Mouse (Mus musculus) adrenal gland, postnatal 4 days (tissue): Measurements from ENCODE around the gene Hint1. TPM values are rescaled to one million over a fixed set of nuclear protein-coding genes. Genes with fewer than 3 reads are reported as not detected.
"Not testable (repeated sequence)": the region's sequence is repeated elsewhere in the genome, so short reads cannot be mapped to it uniquely, and the experiment has no call there.

ENCODE experiments used
- DNase-seq, 2 experiments: peaks; one replicate each; pipeline ENCODE4 v3.0.0; 2021 to 2022; ENCODE audit warnings: low spot score in 2 of 2, mixed read lengths in 2 of 2
- total RNA-seq, 2 experiments: library from RNA; stranded (reverse); gene quantifications; 2 replicates each; pipeline ENCODE4 v1.2.3; 2021

Hint1 gene
- total RNA-seq, 2 experiments from 2014 or later, result 353 to 385 TPM

DNA sequence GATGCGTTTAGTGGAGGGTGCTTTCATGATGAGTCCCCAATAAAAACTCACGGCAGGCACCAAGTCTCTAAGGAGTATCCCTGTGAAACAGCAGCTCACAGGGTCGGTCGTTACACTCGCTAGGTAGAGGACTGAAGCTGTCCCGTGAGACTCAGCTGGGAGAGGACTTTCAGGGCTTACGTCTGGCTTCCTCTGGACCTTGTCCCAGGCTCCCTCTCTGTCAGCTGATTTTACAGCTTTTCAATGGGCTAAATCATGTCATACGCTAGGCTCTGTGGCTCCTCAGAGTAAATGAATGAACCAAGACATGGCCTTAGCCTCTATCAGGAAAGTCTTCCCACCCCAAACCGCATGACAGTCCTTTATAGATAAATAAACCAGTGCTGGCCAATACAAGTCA, 28.4 kb downstream of the Hint1 start:
- DNase-seq, result no peak

GRCm38 (mm10) chr11:54896646-54897045, 30.5 kb downstream of the Hint1 start:
- not testable (repeated sequence) for DNase-seq

- DNase-seq, result no peak
Observed at GRCm38 (mm10) chr11:54897470-54897869, 31.3 kb downstream of the Hint1 start.

DNA sequence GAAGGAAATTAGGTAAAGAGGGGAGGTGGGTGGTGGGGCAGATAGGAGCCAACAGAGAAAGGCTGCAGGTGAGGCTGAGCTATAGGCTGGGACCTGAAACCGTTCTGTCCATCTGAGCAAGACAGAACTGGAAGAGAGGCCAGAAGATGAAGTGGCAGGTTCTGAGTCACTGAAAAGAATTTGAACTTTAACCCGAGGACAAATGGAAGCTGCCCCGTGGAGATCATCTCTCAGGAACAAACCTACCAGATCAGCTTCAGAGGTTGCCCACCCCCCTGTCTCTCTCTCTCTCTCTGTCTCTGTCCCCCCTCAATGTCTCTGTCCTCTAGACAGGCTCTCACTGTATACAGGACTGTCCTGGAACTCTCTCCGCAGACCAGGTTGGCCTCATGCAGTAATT, 33.5 kb downstream of the Hint1 start:
- DNase-seq, result no peak

DNA sequence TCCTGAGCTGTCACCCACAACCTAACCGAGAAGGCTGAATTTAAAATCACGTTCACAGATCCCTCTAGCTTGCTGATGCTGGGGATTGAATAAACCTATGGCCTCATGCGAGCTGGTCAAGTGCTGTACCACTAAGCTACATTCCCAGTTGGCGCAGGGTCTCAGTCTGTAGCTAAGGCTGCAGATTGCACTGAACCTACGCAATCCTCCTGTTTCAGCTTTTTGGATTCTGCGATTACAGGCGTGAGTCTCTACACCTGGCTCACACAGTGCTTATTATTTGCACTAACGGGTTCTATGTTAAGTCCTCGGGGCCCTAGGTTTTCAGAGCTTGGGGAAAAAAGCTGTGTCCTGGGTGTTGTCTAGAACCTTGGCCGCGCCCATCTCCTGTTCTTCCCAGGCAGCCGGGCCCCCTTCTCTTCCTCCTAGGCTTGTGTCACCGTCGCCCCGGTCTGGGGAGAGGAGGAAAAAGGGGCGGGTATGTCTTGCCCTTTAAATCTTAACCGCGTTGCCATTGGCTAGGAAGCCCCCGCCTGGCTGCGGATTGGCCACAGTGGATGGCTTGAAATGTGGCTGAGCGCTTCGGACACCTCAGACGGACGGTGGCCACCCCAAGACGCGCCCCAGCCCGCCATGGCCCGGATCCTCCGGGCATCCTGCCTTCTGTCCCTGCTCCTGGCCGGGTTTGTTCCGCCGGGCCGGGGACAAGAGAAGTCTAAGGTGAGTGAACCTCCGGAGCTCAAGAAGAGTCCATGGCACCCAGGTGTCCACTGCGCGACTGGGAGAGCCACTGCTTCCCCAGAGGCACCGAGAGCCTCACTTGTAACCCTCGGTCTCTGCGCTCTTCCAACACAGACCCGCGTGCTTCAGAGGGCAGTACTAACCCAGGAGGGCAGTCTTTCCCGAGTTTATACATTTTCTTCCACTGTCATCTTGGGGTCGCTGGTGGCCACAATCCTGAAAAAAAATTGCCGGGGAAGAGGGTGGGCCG, 36.4 kb downstream of the Hint1 start, which contains the start of gene Gpx3:
Gene Gpx3, plus strand, starts transcription at position 121 of the 991 bp plus-strand sequence.
- peak in 1 of 2 experiments; percentile 46 for DNase-seq

DNA sequence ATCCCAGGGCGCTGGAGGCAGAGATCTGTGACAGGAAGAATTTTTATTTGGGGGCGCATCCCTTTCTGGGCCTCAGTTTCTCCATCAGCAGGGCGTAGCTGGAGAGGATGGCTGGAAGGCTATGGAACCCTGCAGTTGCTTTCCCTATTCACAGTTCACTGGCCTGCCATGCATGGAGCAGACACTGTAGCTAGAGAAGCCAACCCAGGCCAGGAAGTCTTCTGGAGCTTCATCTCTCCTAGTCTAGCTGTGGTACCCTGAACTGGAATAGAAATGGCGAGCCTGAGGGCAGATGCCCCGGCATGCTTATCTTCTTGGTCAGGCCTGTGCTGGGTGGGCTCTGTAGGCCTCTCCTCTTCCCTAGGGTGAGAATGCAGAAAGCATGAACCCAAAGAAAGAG, 37.2 kb downstream of the Hint1 start:
- no peak for DNase-seq

DNA sequence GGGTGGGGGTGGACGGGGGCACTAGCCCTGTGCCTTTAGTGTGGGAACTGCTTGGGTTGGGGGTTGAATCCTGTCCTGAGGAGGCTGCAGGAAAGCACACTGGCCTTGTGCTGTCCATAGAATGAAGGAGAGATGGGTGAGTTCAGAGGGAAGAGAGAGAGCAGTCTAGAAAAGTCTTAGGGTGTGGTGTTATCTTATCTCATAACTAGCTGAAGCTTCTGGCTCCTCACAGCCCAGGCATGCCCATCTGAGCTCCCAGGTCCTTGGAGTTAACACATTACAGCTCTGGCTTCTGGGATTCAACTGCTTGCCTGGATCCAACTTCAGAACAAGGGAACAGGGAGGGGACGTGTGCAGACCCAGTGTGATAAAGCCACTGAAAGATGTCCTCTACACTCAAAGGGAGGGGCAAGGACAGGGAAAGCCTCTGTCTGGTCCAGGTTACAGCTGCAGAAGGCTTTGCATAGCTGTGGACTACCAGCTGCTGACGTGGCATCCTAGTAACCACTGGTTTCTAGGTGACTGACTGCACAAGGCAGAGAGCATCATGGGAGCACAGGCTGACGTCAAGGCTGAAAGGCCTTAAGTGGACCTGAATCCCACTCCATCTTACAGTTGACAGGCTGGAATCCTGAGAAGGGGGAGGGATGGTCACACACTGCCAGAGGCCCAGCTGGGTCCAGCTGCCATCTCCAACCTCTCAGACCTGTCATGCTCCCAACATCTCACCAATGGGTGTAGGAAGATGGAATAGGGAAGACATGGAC, 37.9 kb downstream of the Hint1 start:
- no peak for DNase-seq

DNA sequence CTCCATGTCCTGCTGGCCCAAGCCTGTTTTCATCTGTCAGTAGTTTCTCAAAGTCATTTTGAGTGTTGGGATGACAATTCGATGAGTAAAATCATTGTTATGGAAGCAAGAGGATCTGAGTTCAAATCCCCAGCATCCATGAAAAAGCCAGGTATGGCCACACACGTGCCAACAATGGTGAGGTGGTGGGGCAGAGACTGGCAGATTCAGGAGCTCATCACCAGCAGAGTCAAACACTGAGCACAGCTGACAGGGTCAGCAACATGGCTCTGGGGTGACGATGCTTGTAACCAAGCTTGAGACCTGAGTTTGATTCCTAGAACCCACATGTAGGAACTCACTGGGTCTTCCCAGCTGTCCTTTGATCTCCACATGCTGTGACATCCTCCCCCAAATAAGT, 38.9 kb downstream of the Hint1 start:
- no peak for DNase-seq

GRCm38 (mm10) chr11:54905931-54906330, 39.7 kb downstream of the Hint1 start:
- DNase-seq, result no peak

- DNase-seq, result no peak
Observed at GRCm38 (mm10) chr11:54906466-54906865, 40.3 kb downstream of the Hint1 start.

- DNase-seq, result no peak
Observed at GRCm38 (mm10) chr11:54907259-54907658, 41.1 kb downstream of the Hint1 start.

GRCm38 (mm10) chr11:54909273-54909672, 43.1 kb downstream of the Hint1 start:
- no peak for DNase-seq

DNA sequence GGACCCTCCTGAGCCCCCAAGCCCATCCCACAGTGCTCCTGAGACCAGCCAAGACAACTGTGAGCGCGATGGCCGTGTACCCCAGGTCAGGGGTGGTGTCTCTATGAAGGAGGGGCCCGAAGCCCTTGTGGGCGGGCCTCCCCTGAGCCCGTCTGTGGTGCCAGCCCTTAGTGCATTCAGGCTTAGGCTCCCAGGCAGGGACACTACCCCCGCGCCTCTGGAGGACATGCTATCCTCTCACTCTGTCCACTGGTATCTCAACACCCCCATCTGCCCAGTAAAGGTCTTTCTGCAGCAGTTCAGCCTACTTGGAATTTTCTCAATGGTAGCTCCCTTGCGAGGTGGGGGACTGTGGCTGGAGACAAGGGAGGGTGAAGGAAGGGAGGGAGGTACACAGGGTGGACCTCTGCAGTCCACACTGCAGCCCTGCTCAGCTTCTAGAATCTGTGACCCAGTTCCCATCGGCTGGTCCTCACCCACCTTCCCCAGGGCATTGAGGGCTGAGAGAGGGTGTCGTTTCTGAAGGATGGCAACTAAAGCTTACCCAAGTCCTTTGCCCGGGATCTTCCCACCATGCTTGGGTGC, 44.0 kb downstream of the Hint1 start:
- no peak for DNase-seq

DNA sequence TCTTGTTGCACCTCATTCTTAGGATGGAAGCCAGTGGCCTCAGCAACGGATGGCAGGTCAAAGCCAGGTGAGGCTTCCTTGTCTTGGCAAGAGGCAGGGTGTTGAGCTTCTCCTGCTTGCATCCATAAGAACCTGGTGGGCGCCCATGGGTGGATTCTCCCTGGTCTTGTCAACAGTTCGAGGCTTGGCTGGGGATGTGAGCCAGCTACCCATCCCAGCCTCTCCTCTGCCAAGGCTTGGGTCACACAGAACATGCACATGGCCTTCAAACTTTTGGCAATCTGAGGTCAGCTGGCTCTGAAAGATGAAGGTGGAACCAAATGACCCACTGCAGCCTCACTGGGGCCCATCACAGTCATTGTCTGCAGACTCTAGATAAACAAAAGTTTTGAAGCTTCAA, 45.0 kb downstream of the Hint1 start:
- no peak for DNase-seq

DNA sequence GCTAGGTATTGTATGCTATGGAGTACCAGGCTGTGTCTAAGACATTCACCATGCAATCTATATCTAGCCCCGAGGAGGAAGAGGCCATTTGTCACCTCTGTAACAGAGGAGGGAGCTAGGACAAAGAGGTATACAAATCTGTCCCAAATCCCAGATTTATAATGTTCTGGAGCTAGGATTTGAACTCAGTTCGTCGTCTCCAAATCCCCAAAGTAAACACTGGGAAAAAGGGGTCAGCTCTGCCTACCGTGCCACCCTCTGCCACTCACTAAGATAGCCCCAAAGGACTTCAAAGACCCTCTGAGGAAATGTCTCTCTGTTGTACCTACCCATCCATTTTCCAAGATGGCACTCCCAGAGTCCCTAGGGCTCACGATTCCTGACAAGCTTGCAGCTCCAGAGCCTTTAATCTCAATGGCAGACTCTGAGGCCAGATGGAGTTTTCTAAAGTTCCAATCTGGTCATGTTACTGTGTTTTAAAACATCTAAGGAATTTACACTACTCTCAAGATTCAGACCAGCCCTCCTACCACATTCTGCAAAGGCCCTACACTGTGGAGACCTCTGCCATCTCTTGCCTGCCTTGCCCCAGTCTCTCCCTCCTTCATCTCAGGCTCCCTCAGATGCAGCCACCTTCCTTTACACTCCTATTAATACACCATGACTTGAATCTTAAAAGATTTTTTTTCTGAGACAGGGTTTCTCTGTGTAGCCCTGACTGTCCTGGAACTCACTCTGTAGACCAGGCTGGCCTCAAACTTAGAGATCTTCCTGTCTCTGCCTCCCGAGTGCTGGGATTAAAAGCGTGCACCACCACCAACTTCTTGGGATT, 45.7 kb downstream of the Hint1 start:
- no peak for DNase-seq

- no peak for DNase-seq
Observed at GRCm38 (mm10) chr11:54912503-54913316, 46.5 kb downstream of the Hint1 start.

- DNase-seq, result no peak
Observed at GRCm38 (mm10) chr11:54913841-54914240, 47.7 kb downstream of the Hint1 start.

GRCm38 (mm10) chr11:54917461-54917860, 51.3 kb downstream of the Hint1 start:
- DNase-seq, result no peak

DNA sequence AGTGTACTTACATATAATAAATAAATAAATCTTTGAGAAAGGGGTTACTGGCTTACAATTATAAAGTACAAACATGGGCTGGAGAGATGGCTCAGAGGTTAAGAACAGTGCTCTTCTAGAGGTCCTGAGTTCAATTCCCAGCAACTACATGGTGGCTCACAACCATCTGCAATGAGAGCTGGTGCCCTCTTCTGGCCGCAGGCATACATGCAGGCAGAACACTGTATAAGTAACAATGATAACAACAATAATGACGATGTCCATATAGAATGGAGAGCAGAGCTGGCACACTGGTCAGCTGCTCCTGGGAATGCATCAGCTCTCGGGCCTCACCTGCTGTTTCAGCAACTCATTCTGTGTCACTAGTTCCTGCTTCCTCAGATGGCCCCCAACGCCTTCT, 52.1 kb downstream of the Hint1 start:
- DNase-seq, result no peak
